Comparison of ENCODE assay signal across 17 mouse cellular contexts in genomic region chr16:37579994-37580393, GRCm38 (mm10). TPM values are rescaled to one million over a fixed set of nuclear protein-coding genes. Genes with fewer than 3 reads are reported as not detected.
A peak's percentile ranks its signal among the peaks of the same experiment; 100 is the strongest.
DNase-seq lines count a peak whose midpoint lies in the region; ATAC-seq and TF ChIP-seq lines count a peak whose summit lies in the region.
"Had no signal": no experiment of that assay in that cellular context is flagged by ENCODE, and none has a peak within 500 bp of the region (broad histone marks: within the 10 kb centered on the region; RNA-seq: fewer than 3 reads in every experiment).

Gene Hgd, plus strand, starts transcription at chr16:37580153.

- 66% methylated on average over 4 of the region's 4 CpGs for WGBS in kidney, embryonic 14.5 days
- 56% methylated on average over 4 of the region's 4 CpGs for WGBS in kidney, postnatal 0 days
- 37% methylated on average over 4 of the region's 4 CpGs for WGBS in liver, embryonic 15.5 days (ENCODE audit: insufficient replicate concordance)

- intact Hi-C loops in gastrocnemius, postnatal 14 days (cut with DNase I; ENCODE audit: low total_unique reads): no loop called here

- no peaks in the 10 kb centered on the region for H3K36me3 ChIP-seq in kidney, embryonic 14.5 days (ENCODE audit: control insufficient read depth, insufficient read depth, low read length)
- H3K36me3 ChIP-seq in kidney, postnatal 0 days (ENCODE audit: insufficient read depth, low read length): no peaks in the 10 kb centered on the region
- no peaks in the 10 kb centered on the region for H3K36me3 ChIP-seq in liver, embryonic 15.5 days (replicated peaks)
- H3K36me3 ChIP-seq: embryonic facial prominence, embryonic 13.5 days; forebrain, embryonic 12.5 days; heart, embryonic 13.5 days; limb, embryonic 13.5 days had no signal

- peak; percentile 12 for DNase-seq in adrenal gland, adult 2 months
- DNase-seq in adrenal gland, postnatal 25 days: no peak
- DNase-seq in kidney, adult 18-20 months: peak; percentile 51
- no peak for DNase-seq in kidney, postnatal 0 days (ENCODE audit: low spot score)
- DNase-seq in B cell, adult 2 months: no peak
- no peak for DNase-seq in gastrocnemius, postnatal 14 days
- DNase-seq: cerebellum, adult 11-12 months; heart, postnatal 4 days; lung, postnatal 10 days had no signal

- H3K4me2 ChIP-seq in kidney, embryonic 14.5 days (replicated peaks; ENCODE audit: low read depth, low read length): no peak within 1 kb of the TSS
- no peak within 1 kb of the TSS for H3K4me2 ChIP-seq in kidney, postnatal 0 days (ENCODE audit: low read length)
- peak within 1 kb of the TSS; percentile 38 for H3K4me2 ChIP-seq in liver, embryonic 15.5 days
- H3K4me2 ChIP-seq: embryonic facial prominence, embryonic 13.5 days; forebrain, embryonic 12.5 days; heart, embryonic 13.5 days; limb, embryonic 13.5 days had no signal

- no peak for ATAC-seq in kidney, embryonic 14.5 days (ENCODE audit: low FRiP score, low TSS enrichment)
- peak; percentile 26; the same call in 1 of the 2 replicates for ATAC-seq in kidney, postnatal 0 days (replicated peaks; ENCODE audit: low FRiP score, low read depth)
- peak; percentile 53 for ATAC-seq in liver, embryonic 15.5 days (ENCODE audit: insufficient read depth)

- H3K4me1 ChIP-seq in kidney, embryonic 14.5 days (ENCODE audit: control insufficient read depth, insufficient read depth, low read length): 0 out of 2 replicates have a peak, but pooled peaks cover 5% of the 10 kb centered on the region
- peaks cover 7% of the 10 kb centered on the region for H3K4me1 ChIP-seq in kidney, postnatal 0 days (replicated peaks; ENCODE audit: insufficient read depth, low read length)
- H3K4me1 ChIP-seq in liver, embryonic 15.5 days (replicated peaks): peaks cover 9% of the 10 kb centered on the region; the same call in 1 of the 2 replicates

- H3K4me3 ChIP-seq in kidney, embryonic 14.5 days (ENCODE audit: low read length): no peak within 1 kb of the TSS
- no peak within 1 kb of the TSS for H3K4me3 ChIP-seq in kidney, postnatal 0 days (replicated peaks; ENCODE audit: low read depth, low read length)
- peak within 1 kb of the TSS; percentile 23 for H3K4me3 ChIP-seq in liver, embryonic 15.5 days (replicated peaks)
- H3K4me3 ChIP-seq: embryonic facial prominence, embryonic 13.5 days; forebrain, embryonic 12.5 days; heart, embryonic 13.5 days; limb, embryonic 13.5 days; megakaryocyte, embryonic 14.5 days had no signal

- H3K9ac ChIP-seq in kidney, embryonic 14.5 days (ENCODE audit: low read depth, low read length): no peak within 1 kb of the TSS
- no peak within 1 kb of the TSS for H3K9ac ChIP-seq in kidney, postnatal 0 days (ENCODE audit: low read depth, low read length)
- H3K9ac ChIP-seq in liver, embryonic 15.5 days: no peak within 1 kb of the TSS; the same call in 1 of the 2 replicates
- H3K9ac ChIP-seq: embryonic facial prominence, embryonic 13.5 days; forebrain, embryonic 12.5 days; heart, embryonic 13.5 days; limb, embryonic 13.5 days had no signal

- H3K9me3 ChIP-seq in kidney, embryonic 14.5 days (ENCODE audit: control insufficient read depth, low read length): no peaks in the 10 kb centered on the region
- no peaks in the 10 kb centered on the region for H3K9me3 ChIP-seq in kidney, postnatal 0 days (replicated peaks; ENCODE audit: low read length)
- no peaks in the 10 kb centered on the region for H3K9me3 ChIP-seq in liver, embryonic 15.5 days (replicated peaks)
- H3K9me3 ChIP-seq: embryonic facial prominence, embryonic 13.5 days; forebrain, embryonic 12.5 days; heart, embryonic 13.5 days; limb, embryonic 13.5 days; megakaryocyte, embryonic 14.5 days had no signal

- H3K27me3 ChIP-seq in kidney, embryonic 14.5 days (ENCODE audit: control insufficient read depth, insufficient read depth, low read length): no peaks in the 10 kb centered on the region
- H3K27me3 ChIP-seq in kidney, postnatal 0 days (ENCODE audit: insufficient read depth, low read length): no peaks in the 10 kb centered on the region
- no peaks in the 10 kb centered on the region for H3K27me3 ChIP-seq in liver, embryonic 15.5 days
- H3K27me3 ChIP-seq: embryonic facial prominence, embryonic 13.5 days; forebrain, embryonic 12.5 days; heart, embryonic 13.5 days; limb, embryonic 13.5 days had no signal

- H3K27ac ChIP-seq in kidney, embryonic 14.5 days (ENCODE audit: low read depth, low read length): no peak within 1 kb of the TSS
- no peak within 1 kb of the TSS; the same call in 1 of the 2 replicates for H3K27ac ChIP-seq in kidney, postnatal 0 days
- H3K27ac ChIP-seq in liver, embryonic 15.5 days (replicated peaks): peak within 1 kb of the TSS; percentile 62
- H3K27ac ChIP-seq: embryonic facial prominence, embryonic 13.5 days; heart, embryonic 13.5 days; limb, embryonic 13.5 days had no signal

- no peak for TF ChIP-seq CTCF in kidney, postnatal 0 days (IDR thresholded peaks at IDR 0.05; ENCODE audit: low read depth)

RNA-seq across cellular contexts. Expression of gene Hgd, which starts in this region (rescaled TPM):
- 1 to 10 TPM in 1 of 2 experiments, under 1 TPM in 1; 0.28 to 1.6 TPM for total RNA-seq in adrenal gland, adult 2 months (2021)
- not detected in 2 replicates for polyA plus RNA-seq in adrenal gland, adult 2 months (2012; rRNA removed)
- total RNA-seq in adrenal gland, postnatal 25 days (2021): 7.7 TPM in 1 of 2 replicates, not detected in the other
- 0.26 and 0.53 TPM in 2 replicates for polyA plus RNA-seq in kidney, embryonic 14.5 days (2014; fragmentation: Nextera tagmentation; extraction: Ambion mirVana)
- 43.6 and 51.7 TPM in 2 replicates for polyA plus RNA-seq in kidney, postnatal 0 days (2015; fragmentation: Nextera tagmentation; extraction: Ambion mirVana)
- polyA plus RNA-seq in liver, embryonic 15.5 days (2015; fragmentation: Nextera tagmentation; extraction: Ambion mirVana): 42.0 and 46.9 TPM in 2 replicates
- not detected for total RNA-seq in gastrocnemius, postnatal 14 days (2021)
- total RNA-seq: common myeloid progenitor, adult 5-6 weeks had no signal

Comparison
In these comparisons a context has a peak if more than half of its experiments do, and no peak if none do; other contexts are left out.
1. RNA of gene Hgd (polyA plus RNA-seq): 43.6 to 51.7 TPM in kidney, postnatal 0 days and 42.0 to 46.9 TPM in liver, embryonic 15.5 days; 0.26 to 0.53 TPM in kidney, embryonic 14.5 days and not detected in adrenal gland, adult 2 months; every median in the first group is over 10 times any median in the second.
2. DNase-seq: peak in adrenal gland, adult 2 months (single experiment) and kidney, adult 18-20 months (single experiment); none in adrenal gland, postnatal 25 days (single experiment), kidney, postnatal 0 days (single experiment), B cell, adult 2 months (0 of 2) and gastrocnemius, postnatal 14 days (single experiment).